Mouse (Mus musculus): ENCODE measurements around the gene Krtdap. TPM values are rescaled to one million over a fixed set of nuclear protein-coding genes. Genes with fewer than 3 reads are reported as not detected.
"Not testable (repeated sequence)": the region's sequence is repeated elsewhere in the genome, so short reads cannot be mapped to it uniquely, and the experiment has no call there.

Gene Krtdap
- total RNA-seq, 2 experiments from 2014 or later = 3.4 to 3.6 TPM

DNA sequence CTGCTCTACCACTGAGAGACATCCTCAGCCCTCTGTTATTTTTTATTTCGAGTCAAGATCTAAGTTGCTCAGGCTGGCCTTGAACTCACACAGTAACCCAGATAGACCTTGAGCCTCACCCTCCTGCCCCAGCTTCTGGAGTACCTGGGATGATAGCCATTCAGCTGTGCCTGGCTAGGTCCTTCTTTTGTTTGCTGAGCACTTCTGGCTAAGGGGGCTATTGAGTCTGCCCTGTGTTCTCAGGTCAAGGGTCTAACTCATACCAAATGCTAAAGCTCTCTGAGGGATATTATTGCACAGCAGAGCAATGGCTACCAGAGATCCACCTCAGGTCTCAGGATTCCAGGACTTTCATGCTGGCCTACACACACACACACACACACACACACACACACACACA is 2.5 kb upstream of the Krtdap start:
- intact Hi-C loops (cut with DNase I; ENCODE audit: low total_unique reads) = no loop called here
- DNase-seq = no peak

GRCm38 (mm10) chr7:30785721-30786546 is 1.8 kb upstream of the Krtdap start:
- no peak for DNase-seq
- intact Hi-C loops (cut with DNase I; ENCODE audit: low total_unique reads) = no loop called here

GRCm38 (mm10) chr7:30790141-30790540 is 2.4 kb downstream of the Krtdap start:
- intact Hi-C loops (cut with DNase I; ENCODE audit: low total_unique reads) = no loop called here
- no peak for DNase-seq

DNA sequence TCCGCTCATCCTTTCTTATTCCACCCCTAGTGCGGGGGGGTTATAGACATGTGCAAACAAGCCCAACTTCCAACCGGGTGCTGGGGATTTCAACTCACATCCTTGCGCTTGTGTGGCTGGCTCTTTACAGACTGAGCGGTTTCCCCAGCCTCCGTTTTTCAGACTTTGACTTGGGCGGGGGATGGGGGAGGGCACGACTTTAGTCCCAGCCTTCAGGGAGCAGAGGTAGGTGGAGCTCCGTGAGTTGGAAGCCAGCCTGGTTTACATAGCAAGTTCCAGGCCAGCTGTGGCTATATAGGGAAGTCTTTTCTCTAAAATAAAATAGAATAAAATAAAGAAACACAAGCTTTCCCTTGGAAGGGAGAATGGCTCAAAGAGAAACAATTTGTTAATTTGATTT is 4.2 kb downstream of the Krtdap start:
- DNase-seq = no peak
- intact Hi-C loops (cut with DNase I; ENCODE audit: low total_unique reads) = no loop called here

GRCm38 (mm10) chr7:30794921-30795320 is 7.2 kb downstream of the Krtdap start:
- intact Hi-C loops (cut with DNase I; ENCODE audit: low total_unique reads) = no loop called here

DNA sequence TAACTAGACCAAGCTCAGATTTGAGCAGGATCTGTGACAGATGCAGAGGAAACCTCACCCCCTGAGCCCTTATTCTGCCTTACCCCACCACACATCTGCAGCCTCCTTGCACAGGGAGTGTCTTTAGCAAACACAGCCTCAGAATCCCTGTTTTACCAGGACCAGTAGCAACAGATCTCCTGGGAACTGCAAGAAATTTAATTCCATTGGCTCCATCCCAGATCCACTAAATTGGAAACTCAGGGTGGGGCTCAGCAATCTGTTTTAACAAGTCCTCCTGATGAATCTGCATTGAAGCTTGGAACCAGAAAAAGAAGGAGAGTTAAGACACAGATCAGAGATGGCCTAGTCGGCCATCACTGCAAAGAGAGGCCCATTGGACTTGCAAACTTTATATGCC is 9.1 kb downstream of the Krtdap start:
- no peak for DNase-seq
- intact Hi-C loops (cut with DNase I; ENCODE audit: low total_unique reads) = no loop called here

More at GRCm38 (mm10) chr7:30794921-30795320, 7.2 kb downstream of the Krtdap start:
- no peak for DNase-seq

GRCm38 (mm10) chr7:30800653-30801052 is 13.0 kb downstream of the Krtdap start:
- no peak for DNase-seq
- intact Hi-C loops (cut with DNase I; ENCODE audit: low total_unique reads) = no loop called here

DNA sequence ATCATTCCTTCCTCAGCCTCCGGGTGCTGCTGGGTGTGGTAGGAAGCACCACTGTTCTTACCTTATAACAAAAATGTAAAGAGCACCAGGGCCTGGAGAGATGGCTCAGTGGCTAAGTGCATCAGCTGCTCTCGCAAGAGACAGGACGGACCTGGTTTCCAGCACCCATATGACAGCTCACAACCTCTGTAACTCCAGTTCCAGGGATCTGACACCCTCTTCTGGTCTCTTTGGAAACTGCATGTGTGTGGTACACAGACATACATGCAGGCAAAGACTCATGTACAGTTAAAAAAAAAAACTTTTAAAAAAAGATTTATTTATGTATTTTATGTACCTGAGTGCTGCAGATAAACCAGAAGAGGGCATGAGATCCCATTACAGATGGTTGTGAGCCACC is 15.6 kb downstream of the Krtdap start:
- no peak for DNase-seq
- intact Hi-C loops (cut with DNase I; ENCODE audit: low total_unique reads) = no loop called here

DNA sequence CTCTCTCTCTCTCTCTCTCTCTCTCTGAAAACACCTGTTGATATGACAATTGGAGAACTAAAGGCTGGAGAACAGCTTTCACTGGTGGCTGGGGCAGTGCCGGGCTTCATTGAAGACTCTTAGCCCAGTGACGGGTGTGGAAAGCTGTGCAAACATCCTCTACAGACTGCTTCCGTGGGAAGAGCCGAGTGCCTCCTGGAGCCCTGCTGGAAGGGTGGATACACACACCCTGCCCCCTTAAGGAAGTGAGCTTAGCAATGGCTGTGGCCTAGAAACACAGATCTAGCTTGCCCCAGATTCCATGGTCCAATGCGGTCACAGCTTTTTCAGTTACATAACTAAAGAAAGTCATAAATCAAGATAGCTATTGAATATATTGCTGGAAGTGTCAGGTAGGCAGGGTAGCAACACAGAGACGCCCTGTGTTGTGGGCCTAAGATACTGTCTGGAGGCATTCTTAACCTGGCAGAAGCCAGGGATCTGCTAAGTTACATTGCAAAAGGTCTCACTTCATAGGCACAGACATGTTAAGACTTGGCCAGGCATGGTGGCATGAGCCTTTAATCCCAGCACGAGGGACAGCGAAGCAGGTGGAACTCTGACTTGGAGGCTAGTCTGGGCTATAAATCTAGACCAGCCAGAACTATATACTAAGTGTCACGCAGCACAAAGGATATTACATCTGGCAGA is 16.5 kb downstream of the Krtdap start:
- intact Hi-C loops (cut with DNase I; ENCODE audit: low total_unique reads) = no loop called here
- DNase-seq = no peak

DNA sequence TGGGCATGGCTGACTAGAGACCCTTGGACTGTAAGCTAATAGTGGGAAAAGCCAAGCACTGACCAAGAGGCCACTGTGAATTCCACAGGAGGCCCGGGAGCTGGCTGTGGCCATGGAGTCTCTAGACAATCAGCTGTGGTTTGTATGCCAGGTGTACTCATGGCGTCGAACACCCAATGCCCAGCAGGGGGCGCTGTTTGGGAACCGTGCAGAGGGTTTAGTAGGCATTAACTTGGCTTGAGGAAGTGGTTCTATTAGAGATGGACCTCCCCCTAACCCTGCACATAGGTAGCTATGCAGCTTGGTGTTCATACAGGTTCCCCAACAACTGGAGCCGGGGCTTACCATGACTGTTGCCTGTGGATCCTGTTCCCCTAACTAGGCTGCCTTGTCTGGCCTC is 18.2 kb downstream of the Krtdap start:
- intact Hi-C loops (cut with DNase I; ENCODE audit: low total_unique reads) = no loop called here
- DNase-seq = peak; percentile 18

DNA sequence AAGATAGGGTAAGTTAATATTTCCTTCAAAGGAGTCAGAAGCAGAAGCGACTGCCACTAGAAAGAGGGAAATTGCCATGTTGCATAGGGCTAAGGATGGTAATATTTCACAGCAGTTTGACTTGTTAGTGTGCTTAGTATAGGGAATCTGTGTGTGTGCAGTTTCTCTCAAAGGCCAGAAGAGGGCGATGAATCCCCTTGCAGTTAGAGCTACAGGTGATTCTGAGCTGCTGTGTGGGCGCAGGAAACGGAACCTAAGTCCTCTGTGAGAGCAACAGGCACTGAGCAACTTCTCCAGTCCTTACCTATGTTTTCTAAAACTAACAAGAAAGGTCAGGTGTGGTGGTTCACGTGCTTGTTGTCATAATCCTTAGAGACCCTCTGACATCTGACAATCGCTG is 22.6 kb downstream of the Krtdap start:
- intact Hi-C loops (cut with DNase I; ENCODE audit: low total_unique reads) = no loop called here
- DNase-seq = no peak

DNA sequence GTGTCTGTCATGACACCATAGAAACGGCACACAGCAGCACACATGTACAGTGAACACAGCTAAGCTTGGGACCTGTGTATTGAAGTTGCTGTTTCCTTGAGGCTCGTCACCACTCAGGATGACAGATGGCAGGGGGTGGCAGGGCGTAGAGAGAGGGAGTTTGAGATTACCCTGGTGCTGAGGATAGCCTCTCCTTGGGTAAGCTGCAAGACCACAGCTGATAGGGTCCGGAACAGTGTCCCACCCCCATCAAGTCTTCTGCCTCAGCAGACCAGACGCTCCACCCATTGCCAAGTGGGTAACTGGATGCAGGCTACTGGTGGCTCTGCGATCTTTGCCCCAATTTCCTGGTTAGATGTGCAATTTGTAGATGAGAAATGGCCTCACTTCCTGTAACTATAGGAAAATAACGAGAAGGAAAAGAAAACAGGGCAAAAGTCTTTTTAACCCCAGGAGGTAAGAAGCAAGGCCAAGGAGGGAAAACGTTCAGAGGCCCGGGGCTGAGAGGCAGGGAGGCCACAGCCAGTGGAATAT is 24.1 kb downstream of the Krtdap start:
- DNase-seq = no peak
- intact Hi-C loops (cut with DNase I; ENCODE audit: low total_unique reads) = no loop called here

DNA sequence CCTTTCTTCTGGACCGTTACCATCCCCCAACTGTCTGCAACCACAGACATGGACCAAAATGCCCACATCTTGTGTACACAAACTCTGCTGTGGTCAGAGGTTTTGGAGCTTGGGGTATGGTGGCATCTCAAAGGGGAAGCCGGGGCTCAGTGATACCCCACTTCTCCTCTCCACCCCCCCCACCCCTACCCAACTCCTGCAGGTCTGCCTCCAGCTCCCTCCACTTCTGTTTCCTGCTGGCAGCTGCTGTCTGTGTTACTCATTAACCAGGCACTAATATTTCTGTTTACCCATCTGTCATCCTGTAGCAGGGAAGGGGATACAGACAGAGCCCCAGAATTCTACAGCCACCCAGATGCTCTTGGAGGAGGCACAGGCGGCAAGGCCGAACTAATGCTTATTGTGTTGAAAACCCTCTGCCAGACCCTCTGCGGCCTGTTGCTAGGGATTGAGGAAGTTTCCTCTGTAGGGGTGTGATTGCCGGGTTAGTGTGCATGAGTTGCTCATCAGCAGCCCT is 24.7 kb downstream of the Krtdap start:
- intact Hi-C loops (cut with DNase I; ENCODE audit: low total_unique reads) = no loop called here
- DNase-seq = no peak

- intact Hi-C loops (cut with DNase I; ENCODE audit: low total_unique reads) = no loop called here
- DNase-seq = no peak
Measured at GRCm38 (mm10) chr7:30820131-30820530, 32.4 kb downstream of the Krtdap start.

DNA sequence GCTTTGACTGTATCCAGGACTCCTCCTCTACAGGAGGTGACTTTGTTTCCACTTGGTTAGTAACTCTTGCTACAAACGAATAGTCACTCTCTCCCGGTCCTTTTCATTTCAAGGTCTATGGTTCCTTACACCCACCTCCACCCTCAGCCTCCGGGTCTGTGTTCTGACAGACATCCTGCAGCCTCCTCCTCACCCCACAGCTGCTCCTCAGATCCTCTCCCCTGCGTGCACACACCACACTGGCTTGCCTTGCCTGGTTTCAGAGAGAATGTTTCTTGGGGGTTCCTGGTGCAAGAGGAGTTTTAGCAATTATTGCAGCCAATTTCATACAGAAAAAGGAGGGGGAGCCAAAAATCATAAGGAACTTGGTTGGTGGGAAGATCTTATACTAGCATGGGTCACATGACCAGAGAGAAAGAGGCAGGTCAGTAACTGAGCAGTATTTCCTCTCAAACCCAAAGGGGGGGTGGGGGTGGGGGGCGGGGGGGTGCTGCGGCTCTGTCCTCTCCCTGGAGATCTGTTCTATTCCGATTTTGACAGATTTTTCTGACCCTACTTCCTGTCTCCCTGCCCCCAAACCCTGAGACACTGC is 33.3 kb downstream of the Krtdap start:
- intact Hi-C loops (cut with DNase I; ENCODE audit: low total_unique reads) = no loop called here

DNA sequence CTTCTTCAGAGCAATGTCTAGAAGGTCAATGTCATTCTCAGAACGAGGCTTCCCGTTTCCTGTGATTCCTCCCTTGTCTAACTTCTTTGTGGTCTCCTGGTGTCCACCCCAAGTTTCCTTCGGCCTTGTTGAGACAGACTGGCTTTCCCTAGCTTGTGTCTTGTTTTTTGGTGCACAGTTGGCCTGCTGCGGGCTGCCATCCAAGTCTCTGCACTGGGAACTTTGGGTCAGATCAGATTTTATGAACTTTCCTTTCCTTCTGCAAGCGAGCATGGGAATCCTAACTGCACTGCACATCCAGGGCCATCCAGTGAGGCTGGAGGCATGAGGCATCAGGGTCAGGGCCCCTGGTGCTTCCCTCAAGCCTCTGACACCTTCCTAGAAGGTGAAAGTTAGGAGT is 33.8 kb downstream of the Krtdap start:
- intact Hi-C loops (cut with DNase I; ENCODE audit: low total_unique reads) = no loop called here
- DNase-seq = no peak

More for the DNA sequence above, 33.3 kb downstream of the Krtdap start:
- DNase-seq = no peak

- no peak for DNase-seq
- intact Hi-C loops (cut with DNase I; ENCODE audit: low total_unique reads) = no loop called here
Measured at GRCm38 (mm10) chr7:30823675-30824074, 36.0 kb downstream of the Krtdap start, which contains the start of gene Ffar2. Gene Ffar2, minus strand, starts transcription at chr7:30823775.

DNA sequence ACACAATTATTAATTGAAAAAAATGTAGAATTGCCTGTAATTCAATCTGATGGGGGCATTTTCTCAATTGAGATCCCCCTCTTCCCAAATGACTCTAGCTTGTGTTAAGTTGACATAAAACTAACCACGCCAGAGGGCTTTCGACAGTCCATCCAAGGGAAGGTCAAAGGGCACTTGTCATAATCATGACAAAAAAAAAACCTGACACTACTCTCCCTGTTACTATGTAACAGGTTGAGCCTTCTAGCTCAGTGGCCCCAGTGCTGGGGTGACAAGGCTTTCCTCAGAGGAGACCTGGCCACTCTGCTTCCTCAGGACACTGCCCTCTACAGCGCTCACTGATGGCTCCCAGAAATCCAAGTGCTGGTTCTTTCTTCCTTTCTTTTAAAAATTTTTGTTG is 36.6 kb downstream of the Krtdap start:
- DNase-seq = no peak
- intact Hi-C loops (cut with DNase I; ENCODE audit: low total_unique reads) = no loop called here

GRCm38 (mm10) chr7:30826660-30827059 is 39.0 kb downstream of the Krtdap start:
- intact Hi-C loops (cut with DNase I; ENCODE audit: low total_unique reads) = no loop called here
- DNase-seq = no peak

DNA sequence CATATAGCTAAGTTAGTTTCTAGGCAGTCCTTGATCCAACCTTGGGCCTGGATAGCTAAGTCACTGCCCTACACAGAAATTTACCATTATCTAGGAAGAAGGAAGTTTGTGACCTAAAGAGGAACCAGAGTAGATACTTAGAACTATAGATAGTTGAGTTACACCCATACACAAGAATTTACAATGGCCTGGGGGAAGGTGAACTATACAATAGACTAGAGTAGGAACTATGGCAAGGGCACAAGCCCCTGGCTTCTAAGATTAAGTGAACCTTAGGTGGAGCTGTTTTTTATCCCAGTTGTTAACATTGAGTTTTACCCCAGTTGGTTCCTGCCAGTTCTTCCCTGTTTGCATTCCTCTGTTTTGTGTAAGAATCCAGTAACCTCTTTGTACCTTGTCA is 41.2 kb downstream of the Krtdap start:
- DNase-seq; intact Hi-C loops (cut with DNase I; ENCODE audit: low total_unique reads): not testable (repeated sequence)

Measured in gastrocnemius, postnatal 14 days (tissue).